Mouse (Mus musculus) right cerebral cortex, postnatal 25 days (tissue): ENCODE measurements around the gene Slc36a1.

Source experiments
- DNase-seq: peaks from one replicate; pipeline ENCODE4 v3.0.0; 2022

Gene Slc36a1

DNA sequence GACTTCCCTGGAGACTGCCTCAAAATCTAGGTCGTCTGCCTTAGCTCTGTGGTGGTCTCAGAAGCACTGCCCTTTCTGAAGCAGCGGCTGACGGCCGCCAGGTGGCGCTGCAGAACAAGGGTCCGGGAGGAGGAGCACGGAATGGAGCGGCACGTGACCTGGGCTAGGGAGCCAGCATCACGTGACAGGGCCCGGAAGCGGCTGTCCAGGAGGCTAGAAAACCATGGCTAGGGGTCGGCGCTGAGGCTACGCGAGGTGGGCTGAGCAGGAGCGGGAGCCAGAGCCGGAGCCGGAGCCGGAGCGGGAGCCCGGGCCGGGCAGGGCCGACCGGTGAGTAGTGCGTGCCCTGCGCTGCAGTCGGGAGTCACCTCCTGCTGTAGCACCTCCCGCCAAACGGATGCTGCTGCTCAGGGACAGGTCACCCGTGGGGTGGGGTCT, at the start of gene Slc36a1:
Gene Slc36a1, plus strand, starts transcription at position 192 of the 438 bp plus-strand sequence.
- peak; percentile 96 for DNase-seq

DNA sequence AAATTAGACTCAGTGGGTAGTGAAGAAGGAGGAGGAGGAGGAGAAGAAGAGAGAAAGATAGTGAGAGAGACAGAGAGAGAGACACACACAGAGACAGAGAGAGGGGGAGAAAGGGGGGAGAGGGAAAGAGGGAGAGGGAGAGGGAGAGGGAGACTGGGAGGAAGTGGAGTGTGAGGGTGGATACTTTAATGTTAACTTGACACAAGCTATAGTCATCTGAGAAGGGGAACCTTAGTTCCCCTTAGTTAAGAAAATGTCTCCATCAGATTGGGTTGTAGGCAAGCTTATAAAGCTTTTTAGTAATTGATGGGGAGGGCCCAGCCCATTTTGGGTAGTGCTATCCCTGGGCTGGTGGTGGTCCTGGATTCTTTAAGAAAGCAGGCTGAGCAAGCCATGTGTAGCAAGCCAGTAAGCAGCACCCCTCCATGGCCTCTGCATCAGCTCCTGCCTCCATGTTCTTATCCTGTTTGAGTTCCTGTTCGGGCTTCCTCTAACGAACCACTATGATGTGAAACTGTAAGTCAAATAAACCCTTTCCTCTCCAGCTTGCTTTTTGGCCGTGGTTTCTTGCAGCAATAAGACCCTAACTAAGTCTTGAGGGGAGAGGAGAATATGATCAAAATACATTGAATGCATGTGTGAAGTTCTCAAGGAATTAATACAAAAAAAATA, 49.6 kb upstream of the Slc36a1 start:
- DNase-seq: no peak

- DNase-seq: no peak
Measured at GRCm38 (mm10) chr11:55155070-55155421, 49.1 kb upstream of the Slc36a1 start.

- DNase-seq: peak; percentile 65
Measured at GRCm38 (mm10) chr11:55158785-55159359, 45.3 kb upstream of the Slc36a1 start.

GRCm38 (mm10) chr11:55162670-55163069, 41.5 kb upstream of the Slc36a1 start:
- DNase-seq: peak; percentile 34

- DNase-seq: no peak
Measured at GRCm38 (mm10) chr11:55164723-55165122, 39.4 kb upstream of the Slc36a1 start.

DNA sequence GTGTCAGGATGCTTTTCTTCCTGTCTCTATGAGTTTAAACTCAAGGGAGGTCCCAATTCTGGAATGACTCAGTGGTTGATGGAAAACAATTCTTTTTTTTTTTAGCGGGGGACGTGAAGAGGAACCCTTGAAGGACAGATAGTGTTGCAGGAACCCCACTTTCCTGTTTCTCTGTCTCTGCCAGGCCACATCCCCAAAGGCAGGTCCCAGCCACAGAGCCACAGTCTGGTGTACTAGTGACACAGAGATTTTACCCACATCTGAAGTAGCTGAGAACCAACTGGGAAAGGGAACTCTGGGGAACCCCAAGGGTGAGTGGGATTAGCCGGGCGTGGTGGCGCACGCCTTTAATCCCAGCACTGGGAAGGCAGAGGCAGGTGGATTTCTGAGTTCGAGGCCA, 38.4 kb upstream of the Slc36a1 start:
- no peak for DNase-seq

GRCm38 (mm10) chr11:55168504-55168903, 35.6 kb upstream of the Slc36a1 start:
- no peak for DNase-seq

GRCm38 (mm10) chr11:55168914-55169313, 35.2 kb upstream of the Slc36a1 start:
- DNase-seq: no peak

DNA sequence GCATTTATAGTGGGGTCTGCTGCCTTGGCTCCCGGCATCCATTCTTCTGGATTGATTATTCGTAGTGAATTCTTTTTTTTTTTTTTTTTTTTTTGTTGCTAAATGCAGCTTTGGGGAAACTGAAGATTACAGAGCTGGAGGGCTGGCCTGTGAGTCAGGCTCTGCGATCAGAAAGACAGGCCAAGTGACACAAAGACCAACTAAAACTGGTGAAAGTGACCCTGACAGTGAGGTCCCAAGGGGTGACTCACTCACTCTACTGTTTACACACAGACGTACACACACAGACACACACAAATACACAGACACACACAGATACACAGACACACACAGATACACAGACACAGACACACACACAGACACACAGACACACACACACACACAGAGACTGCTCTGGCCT, 33.6 kb upstream of the Slc36a1 start:
- no peak for DNase-seq

DNA sequence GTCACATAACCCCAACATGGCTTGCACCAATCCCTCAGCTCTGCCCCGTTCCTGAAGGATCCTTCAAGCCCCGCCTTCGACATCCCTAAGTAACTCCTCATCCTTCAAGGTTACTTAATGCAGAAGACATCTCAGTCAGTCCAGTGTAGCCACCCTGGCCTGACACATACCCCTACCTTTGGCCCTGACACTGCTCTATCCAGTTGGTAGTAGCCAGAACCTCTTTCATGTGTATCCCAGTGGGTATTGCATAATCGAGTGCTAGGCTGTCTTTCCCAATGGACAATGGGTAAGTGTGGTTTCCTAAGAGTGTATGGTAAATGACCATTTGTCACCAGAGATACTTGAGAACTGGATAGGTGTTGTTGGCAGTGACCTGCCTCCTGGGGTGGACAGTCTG, 25.3 kb upstream of the Slc36a1 start:
- no peak for DNase-seq

DNA sequence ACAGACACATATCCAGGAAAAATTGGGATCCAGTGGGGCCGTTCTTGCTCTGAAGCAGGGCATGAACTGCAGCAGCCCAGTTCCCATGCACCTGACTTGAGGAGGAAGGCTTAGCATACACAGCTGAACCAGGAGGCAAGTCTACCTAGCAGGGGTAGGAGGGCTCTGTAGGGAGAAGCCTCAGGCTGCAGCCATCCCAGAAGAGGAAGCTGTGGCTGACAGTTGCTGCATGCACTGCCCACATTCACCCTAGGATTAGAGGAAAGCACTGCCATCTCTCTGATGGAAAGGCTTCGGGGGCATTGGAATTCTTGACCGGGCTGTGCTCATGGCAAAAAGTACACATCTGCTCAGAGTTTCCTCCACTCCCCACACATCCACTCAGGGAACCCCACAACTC, 24.3 kb upstream of the Slc36a1 start:
- no peak for DNase-seq

- no peak for DNase-seq
Measured at GRCm38 (mm10) chr11:55183124-55183523, 21.0 kb upstream of the Slc36a1 start.

- no peak for DNase-seq
Measured at GRCm38 (mm10) chr11:55184246-55184645, 19.9 kb upstream of the Slc36a1 start.

GRCm38 (mm10) chr11:55184733-55185291, 19.3 kb upstream of the Slc36a1 start, which contains the start of gene Slc36a2:
Gene Slc36a2 (minus strand): TSS chr11:55185077.
- DNase-seq: no peak

GRCm38 (mm10) chr11:55187292-55187691, 16.9 kb upstream of the Slc36a1 start:
- no peak for DNase-seq

GRCm38 (mm10) chr11:55187777-55188176, 16.4 kb upstream of the Slc36a1 start:
- DNase-seq: no peak

- DNase-seq: no peak
Measured at GRCm38 (mm10) chr11:55190216-55190615, 13.9 kb upstream of the Slc36a1 start.

GRCm38 (mm10) chr11:55197086-55197485, 7.1 kb upstream of the Slc36a1 start:
- no peak for DNase-seq

DNA sequence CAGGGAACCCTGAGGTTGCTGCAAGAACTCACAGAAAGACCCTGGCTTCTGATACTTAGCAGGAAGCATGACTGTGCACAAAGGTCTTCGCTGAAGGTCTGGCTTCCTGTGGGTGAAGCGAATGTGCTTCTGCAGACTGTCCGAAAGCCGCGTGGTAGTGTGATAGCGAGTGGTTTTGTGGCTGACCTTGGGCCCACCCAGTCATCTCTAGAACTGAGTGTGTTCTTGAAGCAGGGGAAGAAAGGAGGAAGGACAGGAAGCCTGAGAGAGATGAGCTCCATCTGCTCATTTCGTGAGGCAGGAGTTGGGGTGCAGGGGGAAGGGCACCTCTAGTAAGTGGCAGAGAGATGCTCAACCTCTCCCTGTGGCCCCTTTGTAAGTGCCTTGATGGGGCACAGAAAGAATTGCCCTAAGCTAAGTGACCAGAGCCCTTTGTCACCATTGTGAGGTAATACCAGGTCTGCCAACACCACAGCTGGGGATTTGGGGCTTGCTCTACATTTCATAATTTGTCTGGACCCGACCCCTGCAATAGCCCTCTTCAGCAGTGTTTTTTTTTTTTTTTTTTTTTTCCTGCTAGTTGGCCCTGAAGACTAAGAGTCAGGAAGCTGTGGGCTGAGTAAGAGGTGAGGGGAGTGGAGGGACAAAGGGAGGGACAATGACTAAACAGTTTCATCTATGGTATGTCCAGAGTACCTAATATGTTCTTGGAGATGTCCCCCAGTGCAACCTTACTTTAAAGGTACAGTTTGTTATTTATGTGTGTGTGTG, 6.2 kb upstream of the Slc36a1 start:
- no peak for DNase-seq

DNA sequence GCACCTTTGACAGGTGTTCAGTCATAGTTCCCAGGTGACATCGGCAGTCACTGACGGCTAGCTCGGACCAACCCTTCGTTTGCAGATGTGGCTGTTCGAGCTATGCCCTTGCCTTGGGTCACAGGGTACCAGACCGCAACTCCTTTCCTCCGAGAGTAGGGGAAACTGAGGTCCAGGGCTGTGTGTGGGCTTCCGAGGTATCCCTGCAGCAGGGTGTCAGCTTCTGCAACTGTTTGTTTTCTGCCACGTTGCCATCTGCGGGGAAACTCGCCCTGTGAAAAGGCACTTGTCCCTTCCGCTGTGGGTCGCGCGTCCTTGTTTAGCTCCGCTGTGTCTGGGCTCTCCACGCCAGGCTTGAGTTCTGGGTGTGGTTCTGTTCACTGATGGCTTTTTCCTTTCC, 452 bp downstream of the Slc36a1 start:
- peak; percentile 34 for DNase-seq

DNA sequence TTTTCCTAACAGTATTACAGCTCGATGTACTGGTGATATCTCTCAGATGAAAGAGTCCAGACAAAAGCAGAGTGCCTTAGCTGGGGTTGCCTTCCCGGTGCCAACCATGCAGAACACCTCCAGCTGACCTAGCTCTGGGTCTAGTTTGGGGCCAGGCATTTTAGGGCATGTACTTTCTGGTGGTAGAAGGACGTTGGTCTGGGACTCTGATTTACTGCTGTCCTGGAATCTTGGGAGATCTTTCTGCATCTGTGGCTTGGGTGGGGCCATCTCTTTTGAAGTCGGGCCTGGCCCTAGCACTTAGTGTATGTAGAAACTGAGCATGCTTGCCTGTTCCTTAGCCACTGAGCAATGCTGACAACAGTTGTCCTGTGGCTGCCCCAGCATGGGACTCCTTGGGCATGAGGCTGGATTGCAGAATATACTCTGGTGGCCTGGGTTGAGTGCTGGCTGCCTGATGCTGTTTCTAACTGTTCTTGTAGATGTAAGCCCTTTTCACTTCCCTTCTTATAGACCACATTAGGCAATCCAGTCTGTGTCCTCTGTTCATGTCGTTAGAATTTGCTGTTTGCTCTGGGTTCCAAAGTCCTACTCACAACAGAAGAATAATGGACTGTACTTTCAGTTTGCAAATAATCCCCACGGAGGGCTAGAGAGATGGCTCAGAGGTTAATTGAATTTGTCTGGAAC, 4.0 kb downstream of the Slc36a1 start:
- DNase-seq: no peak

DNA sequence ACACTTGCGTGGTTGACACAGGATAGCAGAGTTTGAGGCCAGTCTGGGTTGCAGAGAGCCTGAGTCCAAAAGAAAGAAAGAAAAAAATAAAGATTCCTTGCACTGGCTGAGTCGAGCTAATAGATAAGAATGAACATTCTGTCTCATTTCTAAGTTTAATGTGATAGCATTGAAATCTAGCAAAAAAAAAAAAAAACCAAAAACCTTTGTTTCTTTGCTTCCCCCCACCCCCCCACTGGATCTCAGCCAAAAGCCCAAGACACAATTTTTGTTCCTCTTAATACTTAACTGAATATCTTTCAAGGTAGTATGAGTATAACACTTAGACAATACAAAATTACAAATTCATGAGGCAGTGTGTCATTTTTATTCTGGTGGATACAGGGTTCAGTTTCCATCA, 4.9 kb downstream of the Slc36a1 start:
- DNase-seq: no peak
